Mouse (Mus musculus): ENCODE measurements around the gene Lrp6.

The Lrp6 gene

GRCm38 (mm10) chr6:134442219-134442618 lies 124.5 kb downstream of the Lrp6 start:
- in situ Hi-C loops (cut with MboI; ENCODE audit: low sequenced_read_pairs) = loop anchor here (25.0 kb wide), 1 partner anchor 395 kb away; the partner anchor contains the start of gene Crebl2

GRCm38 (mm10) chr6:134441716-134442115 lies 125.0 kb downstream of the Lrp6 start:
- in situ Hi-C loops (cut with MboI; ENCODE audit: low sequenced_read_pairs) = loop anchor here (25.0 kb wide), 1 partner anchor 396 kb away; the partner anchor contains the start of gene Crebl2

GRCm38 (mm10) chr6:134440023-134440422 lies 126.7 kb downstream of the Lrp6 start:
- in situ Hi-C loops (cut with MboI; ENCODE audit: low sequenced_read_pairs) = loop anchor here (25.0 kb wide), 1 partner anchor 397 kb away; the partner anchor contains the start of gene Crebl2

GRCm38 (mm10) chr6:134439401-134440021 lies 127.3 kb downstream of the Lrp6 start:
- in situ Hi-C loops (cut with MboI; ENCODE audit: low sequenced_read_pairs) = loop anchor here (25.0 kb wide), 1 partner anchor 398 kb away; the partner anchor contains the start of gene Crebl2

DNA sequence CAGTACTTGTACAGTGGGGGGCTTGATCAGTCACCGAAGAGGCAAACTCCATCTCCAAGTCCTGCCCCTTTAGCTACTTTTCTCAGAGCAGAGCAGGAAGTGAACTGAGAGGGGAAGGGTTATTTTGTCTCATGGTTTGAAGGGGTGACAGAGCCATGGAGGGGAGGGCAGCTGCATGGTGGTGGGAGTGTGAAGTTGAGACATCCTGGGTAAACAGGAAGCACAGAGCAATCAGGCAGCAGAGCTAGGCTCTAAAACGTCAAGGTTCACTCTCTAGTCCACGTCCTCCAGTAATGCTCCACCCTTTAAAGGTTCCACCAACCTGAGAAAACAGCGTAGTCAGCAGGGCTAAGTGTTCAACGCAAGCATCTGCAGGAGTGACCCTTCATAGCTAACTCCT lies 129.8 kb downstream of the Lrp6 start:
- in situ Hi-C loops (cut with MboI; ENCODE audit: low sequenced_read_pairs) = loop anchor here (25.0 kb wide), 1 partner anchor 400 kb away; the partner anchor contains the start of gene Crebl2

DNA sequence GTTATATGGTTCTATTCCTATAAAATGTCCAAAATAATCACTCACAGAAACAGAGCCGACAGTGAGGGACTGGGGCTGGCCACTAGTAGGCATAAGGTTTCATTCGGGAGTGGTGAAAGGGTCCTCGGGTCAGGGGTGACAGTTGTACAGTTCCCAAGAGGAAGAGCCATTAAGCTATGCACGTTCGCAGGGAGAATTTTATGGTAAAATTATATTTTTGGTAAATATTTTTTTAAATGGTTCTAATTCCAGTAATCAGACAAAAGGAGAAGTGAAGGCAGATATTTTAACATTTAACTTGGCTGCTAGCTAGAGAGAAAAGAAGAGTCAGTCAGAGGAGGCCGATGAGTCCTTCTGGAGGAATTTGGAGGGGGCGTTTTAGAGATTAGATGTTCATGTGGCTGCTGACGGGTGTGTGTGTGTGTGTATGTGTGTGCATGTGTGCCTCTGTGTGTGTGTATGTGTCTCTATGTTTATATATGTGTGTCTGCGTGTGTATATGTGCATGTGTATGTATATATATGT lies 131.8 kb downstream of the Lrp6 start:
- in situ Hi-C loops (cut with MboI; ENCODE audit: low sequenced_read_pairs) = loop anchor here (25.0 kb wide), 1 partner anchor 402 kb away; the partner anchor contains the start of gene Crebl2

DNA sequence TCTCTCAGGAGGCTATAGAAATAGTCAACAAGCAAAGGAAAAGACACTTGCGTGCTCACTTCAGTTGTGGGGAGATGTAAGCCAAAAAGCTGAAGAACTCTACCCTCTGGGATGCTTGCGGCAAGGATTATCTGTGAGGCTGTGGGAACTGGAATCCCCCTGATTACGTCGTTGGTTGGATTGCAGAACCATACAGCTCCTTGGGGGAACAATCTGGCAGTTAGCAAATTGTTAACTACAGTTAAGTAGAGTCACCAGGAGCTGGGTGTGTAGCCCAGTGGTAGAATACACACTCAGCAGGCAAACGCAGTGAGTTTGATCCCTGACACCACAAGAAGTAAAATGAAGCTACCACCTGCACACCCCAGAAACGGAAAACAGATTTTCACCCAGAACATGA lies 132.7 kb downstream of the Lrp6 start:
- in situ Hi-C loops (cut with MboI; ENCODE audit: low sequenced_read_pairs) = loop anchor here (25.0 kb wide), 1 partner anchor 403 kb away; the partner anchor contains the start of gene Crebl2

DNA sequence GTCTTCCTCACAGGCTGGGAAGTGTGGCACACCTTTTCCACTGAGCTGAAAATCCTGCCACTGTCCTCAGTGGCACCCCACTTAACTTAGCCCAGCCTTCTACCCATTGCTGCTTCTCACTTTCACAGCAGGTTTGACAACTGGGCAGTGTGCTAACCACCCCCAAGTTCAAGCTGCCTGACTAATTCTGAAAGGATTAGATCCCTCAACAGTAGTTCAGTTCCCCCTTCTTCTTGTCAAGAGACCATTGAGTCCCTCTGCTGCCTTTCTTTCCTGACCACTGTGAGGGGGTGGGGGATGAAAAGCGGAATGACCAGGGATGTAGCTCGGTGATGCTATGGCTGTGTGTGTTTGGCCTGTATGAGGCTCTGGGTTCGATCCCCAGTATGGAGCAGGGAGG lies 133.5 kb downstream of the Lrp6 start:
- in situ Hi-C loops (cut with MboI; ENCODE audit: low sequenced_read_pairs) = loop anchor here (25.0 kb wide), 1 partner anchor 404 kb away; the partner anchor contains the start of gene Crebl2

GRCm38 (mm10) chr6:134431583-134431982 lies 135.2 kb downstream of the Lrp6 start:
- in situ Hi-C loops (cut with MboI; ENCODE audit: low sequenced_read_pairs) = loop anchor here (25.0 kb wide), 1 partner anchor 406 kb away; the partner anchor contains the start of gene Crebl2

DNA sequence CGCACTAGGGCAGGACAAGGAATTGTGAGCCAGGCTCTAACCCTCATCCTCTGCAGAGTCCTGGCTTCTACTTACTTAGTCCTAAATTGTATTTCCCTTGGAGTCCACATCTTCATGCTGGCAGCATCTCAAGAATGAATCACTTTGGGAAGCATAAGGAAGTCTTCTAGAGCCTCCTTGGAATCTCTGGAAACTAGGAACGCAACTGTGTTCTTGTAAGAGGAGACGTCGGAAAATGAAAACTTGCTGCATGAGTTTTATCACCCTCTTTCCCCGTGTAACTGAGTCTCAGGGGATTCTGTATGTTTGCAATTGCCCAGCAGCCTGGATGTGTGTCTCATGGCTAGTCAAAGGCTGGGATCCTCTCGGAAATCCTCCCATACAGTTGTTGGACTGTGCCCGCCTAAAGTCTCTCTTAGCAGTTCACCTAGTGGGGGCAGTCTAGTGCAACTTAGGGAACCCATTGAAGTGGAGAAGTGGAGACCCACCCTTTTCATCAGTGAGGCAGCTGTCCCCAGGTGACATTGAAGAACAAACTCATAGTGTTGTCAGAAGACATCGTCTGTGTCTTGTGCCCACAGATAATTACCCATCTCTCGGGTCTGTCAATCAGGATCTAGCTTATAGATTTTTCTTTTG lies 136.5 kb downstream of the Lrp6 start:
- in situ Hi-C loops (cut with MboI; ENCODE audit: low sequenced_read_pairs) = loop anchor here (25.0 kb wide), 1 partner anchor 407 kb away; the partner anchor contains the start of gene Crebl2

DNA sequence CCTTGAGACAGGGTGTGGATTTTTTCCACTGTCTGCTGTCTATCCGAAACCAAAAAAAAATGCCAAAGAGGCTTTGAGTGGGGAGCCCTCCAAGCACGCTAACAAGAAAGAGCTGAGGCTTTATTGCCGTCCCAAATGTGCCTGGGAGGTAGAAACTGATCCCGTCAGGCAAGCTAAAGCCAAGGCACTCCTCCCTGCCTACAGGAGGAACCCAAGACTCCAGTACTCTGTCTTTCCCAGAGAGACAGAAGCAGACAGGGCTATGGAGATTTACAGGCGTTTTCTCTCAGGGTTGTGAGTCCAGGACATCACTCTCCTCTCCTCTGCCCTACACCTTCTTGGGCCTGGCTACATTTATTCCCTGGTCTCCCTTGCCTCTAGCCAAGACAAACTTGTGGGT lies 138.3 kb downstream of the Lrp6 start:
- in situ Hi-C loops (cut with MboI; ENCODE audit: low sequenced_read_pairs) = loop anchor here (25.0 kb wide), 1 partner anchor 409 kb away; the partner anchor contains the start of gene Crebl2

DNA sequence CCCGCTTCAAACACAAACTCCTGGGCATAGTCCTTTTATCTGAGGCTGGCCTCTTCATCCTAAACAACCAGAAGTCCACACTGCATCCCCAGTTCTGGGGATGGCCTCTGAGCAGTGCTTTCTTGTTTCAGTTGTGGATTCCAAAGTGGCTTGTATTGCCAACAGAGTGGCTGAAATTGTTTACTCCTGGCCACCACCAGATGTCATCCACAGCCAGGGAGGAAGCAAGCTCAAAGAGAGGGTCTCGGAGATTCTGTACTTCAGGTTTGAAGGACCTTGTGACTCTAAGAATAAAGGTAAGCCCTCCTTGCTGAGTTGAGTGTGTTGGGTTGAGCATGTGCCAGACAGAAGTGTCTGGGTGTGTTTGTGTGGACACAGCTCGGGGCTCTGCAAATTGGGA lies 139.6 kb downstream of the Lrp6 start:
- in situ Hi-C loops (cut with MboI; ENCODE audit: low sequenced_read_pairs) = loop anchor here (25.0 kb wide), 1 partner anchor 410 kb away; the partner anchor contains the start of gene Crebl2

- in situ Hi-C loops (cut with MboI; ENCODE audit: low sequenced_read_pairs) = loop anchor here (25.0 kb wide), 1 partner anchor 412 kb away; the partner anchor contains the start of gene Crebl2
Observed at GRCm38 (mm10) chr6:134425216-134425717, 141.5 kb downstream of the Lrp6 start.

DNA sequence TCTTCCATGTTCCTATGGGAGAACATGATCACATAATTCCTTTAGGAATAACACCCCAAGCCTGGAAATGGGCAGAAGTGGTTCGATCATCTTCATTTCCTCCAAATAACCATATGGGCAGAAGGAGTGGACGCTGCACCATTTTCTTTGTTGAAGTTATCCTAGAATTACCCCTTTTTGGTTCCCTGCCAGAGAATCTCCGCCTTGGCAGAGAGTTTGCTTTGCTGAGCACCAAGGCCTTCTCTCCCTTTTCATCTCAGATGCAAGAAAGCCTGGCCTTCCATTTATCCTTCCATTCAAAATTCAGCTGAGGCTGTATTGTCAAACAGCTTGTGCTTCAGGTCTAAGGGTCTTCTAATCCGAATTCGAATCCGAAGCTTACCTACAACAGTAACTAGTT lies 144.8 kb downstream of the Lrp6 start:
- in situ Hi-C loops (cut with MboI; ENCODE audit: low sequenced_read_pairs) = loop anchor here (5.0 kb wide), 1 partner anchor 185 kb away; no protein-coding TSS in a partner anchor

- in situ Hi-C loops (cut with MboI; ENCODE audit: low sequenced_read_pairs) = loop anchor here (5.0 kb wide), 1 partner anchor 187 kb away; no protein-coding TSS in a partner anchor
Observed at GRCm38 (mm10) chr6:134420375-134420774, 146.4 kb downstream of the Lrp6 start.

- in situ Hi-C loops (cut with MboI; ENCODE audit: low sequenced_read_pairs) = no loop called here
Observed at GRCm38 (mm10) chr6:134417886-134418285, 148.9 kb downstream of the Lrp6 start.

DNA sequence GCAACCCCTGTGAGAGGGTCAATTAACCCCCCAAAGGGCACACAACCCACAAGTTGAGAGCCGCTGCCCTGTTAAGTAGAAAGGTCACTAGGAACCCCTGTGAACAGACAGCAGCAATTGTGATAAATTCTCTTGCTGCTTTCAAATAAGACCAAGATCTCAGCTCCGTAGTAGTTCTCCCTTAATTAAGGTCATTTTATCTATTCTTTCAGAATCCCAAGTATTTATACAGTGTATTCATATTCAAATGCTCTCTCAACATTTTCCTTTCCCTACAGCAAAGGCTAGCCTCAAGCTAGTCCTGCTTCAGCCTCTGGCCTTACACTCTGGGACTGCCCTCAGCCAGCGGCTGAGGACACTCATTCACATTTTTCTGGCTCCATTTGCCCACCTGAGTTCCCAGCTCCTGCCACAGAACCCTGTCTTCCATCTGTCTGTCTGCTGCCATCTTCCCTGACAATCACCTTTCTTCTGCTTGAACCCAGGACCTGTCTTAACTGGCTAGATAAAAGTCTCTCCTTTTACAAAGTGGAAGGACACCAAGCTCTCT lies 150.1 kb downstream of the Lrp6 start:
- in situ Hi-C loops (cut with MboI; ENCODE audit: low sequenced_read_pairs) = no loop called here

DNA sequence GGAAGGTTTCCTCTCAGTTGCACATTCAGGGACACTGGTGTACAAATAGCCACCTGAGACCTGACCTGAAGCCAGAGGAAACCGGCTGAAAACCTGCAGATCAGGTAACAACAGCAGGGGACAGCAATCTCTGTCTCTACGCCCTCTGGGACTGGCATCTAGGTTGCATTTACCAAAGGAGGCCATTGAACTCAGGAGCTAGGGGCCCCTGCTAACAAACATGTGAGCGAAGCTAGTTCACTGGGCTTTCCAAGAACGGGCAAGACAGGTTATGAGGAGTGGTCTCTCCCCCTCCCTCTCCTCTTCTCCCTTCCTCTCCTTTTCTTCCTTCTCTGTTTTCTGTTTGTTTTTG lies 152.3 kb downstream of the Lrp6 start:
- in situ Hi-C loops (cut with MboI; ENCODE audit: low sequenced_read_pairs) = no loop called here

DNA sequence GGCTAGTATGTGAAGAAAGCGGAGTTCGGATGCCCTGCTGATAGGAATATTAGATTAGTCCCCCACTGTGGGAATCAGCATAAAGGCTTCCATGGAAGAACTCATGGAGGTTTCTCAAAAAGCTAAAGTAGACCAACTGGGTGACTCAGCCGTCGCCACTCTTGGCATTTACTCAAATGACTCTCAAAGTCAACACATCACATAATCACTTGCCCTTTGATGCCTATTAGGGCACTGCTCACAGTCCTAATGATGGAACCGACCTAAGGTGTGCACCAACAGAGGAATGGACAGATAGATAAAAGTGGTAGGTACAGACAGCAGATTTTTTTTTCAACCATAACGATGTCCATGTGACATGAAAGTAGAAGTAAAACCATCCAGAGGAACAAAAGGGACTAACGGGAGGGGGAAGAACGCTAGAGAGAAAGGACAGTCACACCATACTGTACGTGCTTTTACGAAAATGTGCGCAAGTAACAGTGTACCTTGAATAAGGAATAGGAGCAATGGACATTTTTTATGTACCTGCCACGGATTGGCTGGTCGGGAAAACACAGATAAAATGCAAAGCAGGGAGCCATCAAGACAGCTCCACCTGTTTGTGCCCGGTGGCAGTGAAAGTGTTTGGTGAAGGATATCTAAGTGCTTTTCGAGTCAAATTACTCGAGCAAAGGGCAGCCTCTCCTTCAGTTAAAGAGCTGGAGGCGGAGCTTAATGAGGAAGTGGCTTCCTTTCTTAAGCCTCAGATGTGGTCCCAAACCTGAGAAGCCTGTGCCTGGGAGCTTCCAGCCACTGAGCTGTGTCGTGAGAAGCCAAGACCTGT lies 152.8 kb downstream of the Lrp6 start:
- in situ Hi-C loops (cut with MboI; ENCODE audit: low sequenced_read_pairs) = no loop called here

GRCm38 (mm10) chr6:134407226-134407625 lies 159.5 kb downstream of the Lrp6 start:
- in situ Hi-C loops (cut with MboI; ENCODE audit: low sequenced_read_pairs) = no loop called here

Measured in CH12F3 (cell line).